Mouse (Mus musculus): ENCODE data around the gene Ints11.

The Ints11 gene

DNA sequence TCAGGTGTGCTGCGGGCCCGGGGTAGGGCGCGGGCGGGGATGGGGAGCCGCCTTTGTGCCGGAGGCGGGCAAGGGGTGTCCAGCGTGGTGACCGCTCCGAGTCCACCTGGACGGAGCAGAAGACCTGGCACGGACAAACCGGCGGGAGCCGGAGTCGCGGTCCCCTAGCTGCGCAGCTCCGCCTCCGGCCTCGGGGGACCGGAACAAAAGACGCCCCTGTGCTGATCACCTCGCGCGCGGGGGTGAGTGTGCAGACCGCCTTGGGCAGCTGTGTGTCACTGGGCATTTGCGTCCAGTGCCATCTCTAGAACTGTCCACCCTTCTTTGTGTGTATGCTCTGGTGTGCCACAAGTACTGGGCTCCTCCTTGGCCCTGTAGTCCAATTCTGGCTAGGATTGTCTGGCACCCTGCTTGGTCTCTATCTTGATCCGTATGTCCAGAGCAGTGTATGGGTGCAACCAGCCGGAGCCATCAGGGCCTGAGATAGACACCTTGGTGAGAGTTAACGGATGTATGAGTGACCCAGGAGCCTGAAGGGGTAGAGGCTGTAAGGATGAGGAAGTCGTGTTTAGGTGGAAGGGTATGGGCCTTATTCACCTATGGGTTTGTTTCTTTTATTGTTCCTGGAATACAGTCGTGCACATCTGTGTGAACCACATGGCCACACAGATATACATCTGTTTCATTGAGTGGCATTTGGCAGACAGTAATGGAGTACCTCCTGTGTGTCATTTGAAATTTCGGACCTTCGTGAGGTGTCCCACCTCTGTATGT is 23.3 kb downstream of the Ints11 start:
- DNase-seq (ENCODE audit: low spot score) = no peak

DNA sequence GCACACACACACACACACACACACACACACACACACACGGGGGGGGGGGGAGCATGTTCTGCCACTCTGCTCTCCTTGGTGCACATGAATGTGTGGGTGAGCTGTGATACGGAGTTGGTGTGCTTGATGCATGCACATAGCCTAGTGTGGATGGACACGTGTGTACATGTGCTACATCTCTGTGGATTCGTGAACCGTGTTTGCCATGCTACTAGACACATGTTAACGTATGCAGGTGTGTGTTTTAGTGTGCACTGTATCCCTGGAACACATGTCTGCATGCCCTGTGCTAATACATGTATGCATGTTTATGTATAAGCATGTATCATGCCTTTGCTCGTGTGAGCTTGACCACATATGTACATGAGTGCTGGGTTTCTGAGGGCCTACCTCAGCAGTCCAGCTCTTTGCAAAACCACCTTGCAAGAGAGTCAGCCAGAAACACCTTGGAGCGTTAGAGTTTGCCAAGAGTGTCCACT is 23.9 kb downstream of the Ints11 start:
- DNase-seq (ENCODE audit: low spot score) = peak; percentile 33

DNA sequence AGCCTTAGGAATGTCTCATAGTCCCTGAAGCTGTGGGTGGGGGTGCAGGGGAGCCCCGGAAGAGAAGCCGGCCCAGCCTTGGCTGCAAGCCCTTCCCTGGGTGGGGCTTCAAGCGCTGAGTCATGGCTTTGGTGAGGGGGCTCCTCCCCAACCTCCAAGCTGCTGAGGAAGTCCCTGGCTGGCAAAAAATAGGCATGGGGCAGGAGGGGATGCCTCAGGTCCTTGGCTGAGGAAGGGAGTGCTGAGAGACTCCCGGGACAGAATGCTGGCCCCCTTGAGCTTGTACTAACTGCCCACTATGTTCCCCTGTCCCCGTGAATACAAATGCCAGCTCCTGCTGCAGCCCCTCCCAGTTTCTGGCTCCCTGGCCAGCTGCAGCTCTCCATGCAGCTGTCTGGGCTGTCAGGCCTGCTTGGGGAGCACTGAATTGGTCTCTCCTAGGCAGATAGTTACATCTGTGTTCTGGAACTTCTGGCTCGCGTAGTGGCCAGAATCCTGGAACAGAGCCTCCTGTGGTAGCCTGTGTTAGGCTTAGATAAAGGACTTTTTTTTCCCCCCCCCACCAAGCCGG is 25.1 kb downstream of the Ints11 start:
- DNase-seq (ENCODE audit: low spot score) = peak; percentile 71

DNA sequence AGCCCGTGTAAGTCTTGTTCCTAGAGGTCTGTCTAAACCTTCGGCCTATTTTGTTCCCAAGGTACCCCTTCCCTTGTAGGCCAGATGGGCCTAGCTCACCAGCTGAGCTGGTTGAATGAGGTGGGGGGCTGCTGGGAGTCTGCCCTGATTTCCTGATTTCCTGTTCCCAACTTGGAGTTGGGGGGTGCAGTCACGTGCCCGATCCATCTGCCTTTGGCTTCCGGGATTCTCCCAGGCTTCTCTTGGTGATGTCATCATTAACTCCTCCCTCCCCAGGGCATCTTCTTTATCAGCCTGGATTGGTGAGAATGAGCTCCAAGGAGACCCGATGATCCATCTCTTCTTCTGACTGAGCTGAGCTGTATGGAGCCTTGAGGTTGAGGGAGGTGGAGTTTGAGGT is 25.9 kb downstream of the Ints11 start:
- peak; percentile 60 for DNase-seq (ENCODE audit: low spot score)

DNA sequence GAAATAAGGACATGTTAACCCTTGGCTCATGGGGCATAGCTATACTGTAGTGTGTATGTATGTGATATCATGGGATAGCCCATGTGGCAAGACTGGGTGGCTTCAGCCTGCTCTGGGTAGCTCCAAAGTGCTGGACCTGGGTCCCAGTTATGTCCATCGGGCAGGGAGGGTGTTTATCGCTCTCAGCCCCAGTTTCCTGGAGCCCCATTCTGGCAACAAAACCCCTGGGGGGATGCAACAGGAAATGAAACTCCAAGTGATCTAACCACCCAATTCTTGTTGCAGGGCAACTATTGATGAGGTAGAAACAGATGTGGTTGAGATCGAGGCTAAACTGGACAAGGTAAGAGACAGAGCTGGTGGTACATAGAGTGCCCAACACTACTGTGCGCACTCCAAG is 26.5 kb downstream of the Ints11 start:
- DNase-seq (ENCODE audit: low spot score) = peak; percentile 31

DNA sequence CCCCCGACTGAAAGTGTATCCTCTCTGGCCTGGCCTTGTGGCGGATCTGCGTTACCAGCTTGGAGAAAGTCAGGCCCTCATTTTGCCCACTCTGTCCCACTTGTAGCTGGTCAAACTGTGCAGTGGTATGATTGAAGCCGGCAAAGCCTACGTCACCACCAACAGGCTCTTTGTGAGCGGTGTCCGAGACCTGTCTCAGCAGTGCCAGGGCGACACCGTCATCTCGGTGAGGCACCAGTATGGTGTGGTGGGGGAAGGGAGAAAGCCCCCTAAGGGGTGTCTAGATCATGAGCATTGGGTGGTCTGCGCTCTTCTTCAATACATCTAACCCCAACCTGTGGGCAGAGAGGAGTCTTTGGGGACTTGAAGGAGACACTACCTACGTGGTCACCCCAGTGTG is 27.1 kb downstream of the Ints11 start:
- DNase-seq (ENCODE audit: low spot score) = peak; percentile 37

DNA sequence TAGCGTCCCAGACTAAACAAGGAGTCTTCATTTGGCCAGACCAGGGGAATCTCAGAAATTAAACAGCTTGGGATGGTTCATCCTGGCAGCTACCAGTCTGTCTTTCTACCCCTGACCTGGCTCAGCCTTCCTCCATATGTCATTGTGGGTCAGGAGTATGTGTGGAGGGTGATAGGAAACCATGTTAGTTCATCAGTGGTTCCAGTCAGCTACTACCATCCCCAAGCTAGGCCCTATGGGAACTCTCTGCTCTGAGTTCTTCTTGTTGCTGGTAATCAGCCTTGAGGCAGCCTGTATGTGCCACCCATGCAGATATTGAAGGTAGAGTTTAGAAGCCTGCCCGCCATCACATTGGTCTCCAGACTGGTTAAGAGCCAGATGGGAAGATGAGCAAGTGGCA is 29.0 kb downstream of the Ints11 start:
- no peak for DNase-seq (ENCODE audit: low spot score)

DNA sequence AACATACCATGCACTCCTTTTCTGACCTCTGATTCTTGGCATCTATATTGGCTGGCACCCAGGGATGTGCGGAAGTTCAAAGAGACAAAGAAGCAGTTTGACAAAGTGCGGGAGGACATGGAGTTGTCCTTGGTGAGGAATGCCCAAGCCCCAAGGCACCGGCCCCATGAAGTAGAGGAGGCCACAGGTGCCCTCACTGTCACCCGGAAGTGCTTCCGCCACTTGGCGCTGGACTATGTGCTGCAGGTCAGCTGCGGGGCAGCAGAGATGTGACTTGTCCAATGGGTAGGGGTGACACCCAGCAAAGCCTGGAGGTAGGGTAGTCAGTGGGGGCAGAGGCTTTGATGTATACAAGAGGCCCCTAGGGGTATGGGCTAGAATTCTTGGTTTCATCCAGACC is 30.0 kb downstream of the Ints11 start:
- DNase-seq (ENCODE audit: low spot score) = peak; percentile 39

DNA sequence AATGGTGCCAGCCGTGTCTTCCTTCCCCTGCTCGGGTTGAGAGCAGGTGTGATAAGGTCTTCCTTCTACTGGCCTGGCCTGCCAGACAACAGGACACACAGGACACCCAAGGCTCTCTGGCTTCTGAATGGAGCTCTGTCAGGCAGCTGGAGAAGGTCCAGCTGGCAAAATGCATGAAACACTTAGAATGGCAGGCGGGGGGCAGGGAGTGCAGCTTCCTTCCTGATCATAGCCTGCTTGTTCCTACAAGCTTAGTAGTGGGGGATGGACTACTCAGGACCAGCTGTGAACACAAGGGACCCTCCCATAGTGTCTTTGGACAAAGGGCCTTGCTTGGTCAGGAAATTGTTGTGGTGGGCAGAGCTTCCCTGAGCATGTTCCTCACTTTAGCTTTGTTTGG is 31.9 kb downstream of the Ints11 start:
- peak; percentile 42 for DNase-seq (ENCODE audit: low spot score)

DNA sequence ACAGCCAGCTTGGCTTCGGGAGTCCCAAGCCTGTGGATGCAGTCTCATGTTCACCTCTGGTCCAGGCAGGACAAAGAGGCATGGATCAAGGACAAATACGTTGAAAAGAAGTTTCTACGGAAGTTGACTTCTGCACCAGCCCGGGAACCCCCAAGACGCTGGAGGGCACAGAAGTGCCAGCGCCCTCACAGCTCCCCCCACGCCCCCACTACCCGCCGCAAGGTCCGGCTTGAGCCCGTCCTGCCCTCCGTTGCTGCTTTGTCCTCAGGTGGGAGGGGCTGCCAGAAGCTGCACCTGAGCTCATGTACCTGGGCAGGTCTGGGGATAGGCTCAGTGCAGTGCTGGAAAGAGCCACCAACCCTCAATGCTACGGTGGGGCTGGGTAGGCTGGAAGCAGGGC is 33.9 kb downstream of the Ints11 start:
- no peak for DNase-seq (ENCODE audit: low spot score)

DNA sequence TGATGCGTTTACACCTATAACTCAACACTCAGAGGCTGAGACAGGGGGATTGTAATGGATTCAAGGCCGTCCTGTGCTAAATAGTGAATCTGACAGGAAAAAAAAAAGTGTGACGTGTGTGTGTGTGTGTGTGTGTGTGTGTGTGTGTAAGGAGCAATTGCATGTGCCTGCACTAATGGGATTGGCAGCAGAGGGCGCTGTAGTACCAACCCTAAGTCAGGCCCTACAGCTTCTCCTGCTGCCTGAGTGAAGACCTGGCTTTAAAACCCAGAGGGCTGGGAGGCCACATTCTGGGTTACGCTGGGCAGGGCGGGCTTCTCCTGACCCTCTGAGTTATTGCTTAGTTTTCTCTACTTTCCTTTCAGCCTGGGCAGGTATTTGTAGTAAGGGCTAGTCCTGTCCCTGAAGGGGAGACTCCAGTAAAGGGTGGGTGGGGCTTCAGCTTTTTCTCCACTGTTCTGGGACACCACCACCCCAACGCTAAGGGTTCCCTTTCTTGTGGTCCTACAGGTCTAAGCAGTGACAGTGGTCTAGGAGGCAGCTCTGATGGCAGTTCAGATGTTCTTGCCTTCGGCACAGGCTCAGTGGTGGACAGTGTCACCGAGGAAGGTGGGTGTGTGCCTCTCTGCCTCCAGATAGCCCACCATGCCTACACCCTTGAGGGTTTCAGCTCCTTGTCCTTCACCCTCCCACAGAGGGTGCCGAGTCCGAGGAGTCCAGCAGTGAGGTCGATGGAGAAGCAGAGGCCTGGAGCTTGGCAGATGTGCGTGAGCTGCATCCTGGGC is 35.2 kb downstream of the Ints11 start:
- DNase-seq (ENCODE audit: low spot score) = peak; percentile 54

DNA sequence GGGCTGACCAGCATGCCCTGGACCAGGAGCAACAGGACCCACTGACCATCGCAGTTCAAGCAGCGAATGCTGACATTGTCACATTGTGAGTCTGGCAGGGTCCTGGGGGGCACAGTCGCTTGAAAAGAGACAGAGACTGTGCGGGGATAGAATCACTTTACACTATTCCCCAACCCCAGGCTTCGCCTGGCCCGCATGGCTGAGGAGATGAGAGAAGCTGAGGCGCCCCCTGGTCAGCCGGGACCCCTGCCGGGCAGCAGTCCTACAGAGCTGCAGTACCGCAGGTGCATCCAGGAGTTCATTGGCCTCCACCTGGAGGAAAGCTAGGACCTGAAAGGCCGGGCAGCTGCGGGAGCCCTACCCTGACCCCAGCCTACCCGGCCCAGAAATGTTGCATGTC is 36.3 kb downstream of the Ints11 start:
- DNase-seq (ENCODE audit: low spot score) = peak; percentile 38

DNA sequence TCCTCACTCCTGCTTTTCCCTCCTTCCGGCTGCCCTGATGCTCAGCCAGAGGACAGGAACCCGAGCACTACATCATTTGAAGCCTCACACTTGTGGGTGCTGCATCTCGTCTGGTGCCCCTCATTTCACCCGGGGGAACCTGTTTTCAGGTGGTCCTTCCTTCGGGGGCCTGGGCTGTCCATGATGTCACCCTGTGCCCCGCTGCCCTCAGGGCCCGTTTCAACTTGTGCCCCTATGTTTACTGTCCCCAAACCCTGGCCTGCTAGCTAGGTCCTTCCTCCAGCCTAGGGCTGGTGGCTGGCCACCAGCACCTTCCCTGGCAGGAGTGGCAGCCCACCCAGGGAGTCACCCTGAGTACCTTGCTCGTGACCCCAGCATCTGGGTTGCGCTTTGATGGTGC is 36.8 kb downstream of the Ints11 start:
- DNase-seq (ENCODE audit: low spot score) = no peak

DNA sequence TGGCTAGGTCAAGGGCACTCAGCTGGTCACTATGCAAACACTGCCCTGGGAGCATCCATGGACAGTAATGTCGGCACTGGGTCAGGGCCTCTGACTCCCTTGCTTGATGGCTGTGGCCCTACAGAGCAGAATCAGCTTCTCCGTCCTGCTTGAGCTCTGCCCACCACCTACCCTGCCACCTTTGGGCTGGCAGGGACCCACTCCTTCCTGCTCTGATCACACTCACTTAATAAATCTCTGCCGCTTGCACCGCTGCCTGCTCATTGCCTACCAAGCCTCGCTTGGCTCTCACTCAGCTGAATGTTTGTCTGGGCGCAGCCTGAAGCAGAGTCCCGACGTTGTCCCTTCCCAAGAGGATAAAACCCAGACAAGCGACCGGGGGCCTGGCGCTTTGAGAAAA is 37.7 kb downstream of the Ints11 start:
- no peak for DNase-seq (ENCODE audit: low spot score)

DNA sequence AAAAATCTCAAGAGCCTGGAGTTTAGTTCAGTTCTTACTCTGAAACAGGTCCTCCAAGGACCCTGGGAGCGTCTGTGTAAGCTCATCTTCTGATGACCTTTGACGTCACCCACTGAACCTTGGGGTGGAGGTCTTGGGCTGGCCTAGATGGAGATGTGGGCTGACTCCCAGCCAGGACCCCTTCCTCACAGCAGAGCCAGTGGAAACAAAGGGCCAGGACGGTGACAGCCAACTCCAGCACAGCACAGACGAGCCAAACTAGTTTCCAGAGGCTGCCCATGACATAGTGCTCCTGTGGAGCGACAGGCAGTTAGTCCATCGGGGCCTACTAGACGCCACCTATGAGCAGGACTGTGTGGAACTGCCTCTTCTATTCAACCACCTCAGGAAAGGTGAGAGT is 38.9 kb downstream of the Ints11 start:
- peak; percentile 34 for DNase-seq (ENCODE audit: low spot score)

DNA sequence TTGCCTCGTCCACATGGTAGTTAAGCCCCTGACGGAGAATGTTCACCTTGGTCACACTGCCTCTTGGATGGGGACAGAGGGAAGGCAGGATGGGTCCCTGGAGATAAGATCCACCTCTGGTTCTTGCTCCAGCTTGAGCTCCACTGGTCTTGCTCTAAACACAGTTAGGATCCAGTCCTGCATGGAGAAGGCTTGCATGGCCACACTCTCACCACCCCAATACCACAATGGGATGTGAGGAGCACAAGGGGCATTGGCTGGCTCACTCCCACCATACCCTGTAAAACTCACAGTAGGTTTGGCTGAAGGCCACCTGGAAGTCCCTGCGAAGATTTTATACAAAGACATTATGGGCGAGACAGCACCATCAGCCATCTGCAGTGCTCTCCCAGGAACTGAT is 39.4 kb downstream of the Ints11 start:
- no peak for DNase-seq (ENCODE audit: low spot score)

DNA sequence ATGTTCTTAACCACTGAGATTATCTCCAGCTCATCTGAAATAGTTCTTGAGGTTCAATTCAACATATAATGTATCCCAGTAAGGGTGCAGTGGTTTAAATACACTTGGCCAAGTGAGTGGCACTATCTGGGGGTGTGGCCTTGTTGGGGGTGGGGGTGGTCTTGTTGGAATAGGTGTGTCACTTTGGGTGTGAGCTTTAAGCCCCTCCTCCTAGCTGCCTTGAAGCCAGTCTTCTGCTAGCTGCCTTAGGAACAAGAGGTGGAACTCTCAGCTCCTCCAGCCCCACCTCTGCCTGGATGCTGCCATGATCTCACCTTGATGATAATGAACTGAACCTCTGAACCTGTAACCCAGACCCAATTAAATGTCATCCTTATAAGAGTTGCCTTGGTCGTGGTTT is 62.7 kb downstream of the Ints11 start:
- no peak for DNase-seq (ENCODE audit: low spot score)
